Mouse (Mus musculus) E14TG2a.4 (cell line): Measurements from ENCODE around the gene Slc39a5.
A peak's percentile ranks its signal among the peaks of the same experiment; 100 is the strongest.

Experiments
- CTCF ChIP-seq: conservative IDR thresholded peaks from 2 replicates; pipeline ENCODE4 v1.5.1; 2014; ENCODE audit warnings: low read length
- NANOG ChIP-seq: IDR thresholded peaks from 2 replicates; pipeline ENCODE4 v1.6.1; 2014; ENCODE audit warnings: borderline replicate concordance, low read length, mixed read lengths

- no peak for TF ChIP-seq CTCF
- TF ChIP-seq NANOG: peak; percentile 97
Measured at GRCm38 (mm10) chr10:128370021-128370420, 31.0 kb downstream of the Slc39a5 start.
